Mouse (Mus musculus): Measurements from ENCODE around the gene Isyna1. TPM values are rescaled to one million over a fixed set of nuclear protein-coding genes. Genes with fewer than 3 reads are reported as not detected.
A peak's percentile ranks its signal among the peaks of the same experiment; 100 is the strongest.

Isyna1 gene
- polyA plus RNA-seq, 1 experiment from 2014 or later: 106 TPM

DNA sequence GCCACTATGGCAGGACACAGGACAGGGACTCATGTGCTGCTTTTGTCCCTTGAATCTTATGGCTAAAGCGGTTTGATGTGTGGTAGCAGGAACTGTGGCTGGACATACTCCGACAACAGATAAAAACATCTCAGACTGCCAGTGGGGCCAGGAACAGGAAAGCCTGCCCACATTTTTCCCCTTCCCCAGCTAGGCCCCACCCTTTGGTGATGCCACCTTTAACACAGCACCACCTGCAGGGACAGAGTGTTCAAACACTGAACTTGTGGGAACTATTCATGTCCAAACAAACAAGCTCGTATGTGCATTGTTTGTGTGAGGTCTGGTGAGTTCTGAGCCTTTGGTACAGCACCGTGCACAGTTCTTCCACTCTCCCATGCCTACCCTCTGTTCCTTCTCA lies 35.8 kb upstream of the Isyna1 start:
- peaks cover 12% of the 10 kb centered on the region for H3K4me1 ChIP-seq (replicated peaks; ENCODE audit: control insufficient read depth, insufficient read depth, low read length)
- no peak for ATAC-seq (replicated peaks; ENCODE audit: low FRiP score, low TSS enrichment, low read depth)
- DNase-seq (ENCODE audit: low spot score): no peak
- no peak overlapping the region for H3K4me2 ChIP-seq (ENCODE audit: low read length)
- no peaks in the 10 kb centered on the region for H3K9me3 ChIP-seq (ENCODE audit: control insufficient read depth, low read length)
- no peaks in the 10 kb centered on the region for H3K36me3 ChIP-seq (ENCODE audit: control insufficient read depth, insufficient read depth, low read length)
- no peak overlapping the region for H3K9ac ChIP-seq (ENCODE audit: low read length)
- H3K27me3 ChIP-seq (replicated peaks; ENCODE audit: control insufficient read depth, insufficient read depth, low read length): no peaks in the 10 kb centered on the region
- WGBS: 68% methylated on average over 4 of the region's 4 CpGs
- H3K27ac ChIP-seq (ENCODE audit: low read depth): no peak overlapping the region
- H3K4me3 ChIP-seq (ENCODE audit: low read depth, low read length): no peak overlapping the region

DNA sequence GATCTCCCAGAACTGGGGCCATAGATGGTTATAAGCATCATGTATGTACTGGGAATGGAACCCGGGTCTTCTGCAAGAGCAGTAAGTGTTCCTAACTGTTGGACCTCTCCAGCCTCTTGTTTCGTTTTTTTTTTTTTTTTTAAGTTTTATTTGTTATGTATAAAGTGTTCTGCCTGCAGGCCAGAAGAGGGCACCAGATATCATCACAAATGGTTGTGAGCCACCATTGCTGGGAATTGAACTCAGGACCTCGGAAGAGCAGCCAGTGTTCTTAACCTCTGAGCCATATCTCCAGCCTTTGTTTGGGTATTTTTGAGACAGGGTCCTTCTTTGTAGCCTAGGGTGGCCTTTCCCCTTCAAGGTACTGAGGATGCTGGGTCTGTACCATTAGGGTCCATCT lies 35.2 kb upstream of the Isyna1 start:
- Histone ChIP-seq H3K4me2 (ENCODE audit: low read length) (no peak overlapping the region), H3K27me3 (replicated peaks; ENCODE audit: control insufficient read depth, insufficient read depth, low read length) (no peaks in the 10 kb centered on the region), H3K9me3 (ENCODE audit: control insufficient read depth, low read length) (no peaks in the 10 kb centered on the region), H3K9ac (ENCODE audit: low read length) (no peak overlapping the region), H3K36me3 (ENCODE audit: control insufficient read depth, insufficient read depth, low read length) (no peaks in the 10 kb centered on the region), H3K4me1 (replicated peaks; ENCODE audit: control insufficient read depth, insufficient read depth, low read length) (peaks cover 7% of the 10 kb centered on the region), H3K4me3 (ENCODE audit: low read depth, low read length) (no peak overlapping the region), H3K27ac (ENCODE audit: low read depth) (no peak overlapping the region)
- DNase-seq (ENCODE audit: low spot score) (no peak), ATAC-seq (replicated peaks; ENCODE audit: low FRiP score, low TSS enrichment, low read depth) (no peak)
- 76% methylated on average over 3 of the region's 3 CpGs for WGBS

DNA sequence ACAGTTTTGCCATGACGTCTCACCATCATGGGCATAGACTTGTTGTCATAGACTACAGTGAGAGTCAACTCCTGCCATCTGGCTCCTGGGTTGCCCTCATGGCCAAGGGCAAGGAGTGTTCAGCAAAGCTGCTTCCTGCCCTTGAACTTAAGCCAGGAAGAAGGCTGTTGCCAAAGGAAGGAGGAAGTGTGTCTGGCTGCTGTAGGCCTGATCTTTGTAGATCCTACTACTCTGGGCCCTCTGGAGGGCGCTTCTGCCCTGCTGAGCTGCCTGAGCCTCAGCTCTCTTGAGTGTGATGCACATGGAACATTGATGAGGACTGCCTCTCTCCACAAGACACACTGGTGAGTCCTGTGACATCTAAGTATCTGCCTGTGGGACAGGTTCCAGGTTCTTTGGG lies 34.1 kb upstream of the Isyna1 start:
- 83% methylated on average over 2 of the region's 2 CpGs for WGBS
- no peak overlapping the region for H3K4me2 ChIP-seq (ENCODE audit: low read length)
- peaks cover 6% of the 10 kb centered on the region; the same call in 1 of the 2 replicates for H3K4me1 ChIP-seq (replicated peaks; ENCODE audit: control insufficient read depth, insufficient read depth, low read length)
- H3K9ac ChIP-seq (ENCODE audit: low read length): no peak overlapping the region
- 0 out of 2 replicates have a peak, but pooled peaks have one; percentile 3 for ATAC-seq (replicated peaks; ENCODE audit: low FRiP score, low TSS enrichment, low read depth)
- no peaks in the 10 kb centered on the region for H3K27me3 ChIP-seq (replicated peaks; ENCODE audit: control insufficient read depth, insufficient read depth, low read length)
- H3K36me3 ChIP-seq (ENCODE audit: control insufficient read depth, insufficient read depth, low read length): no peaks in the 10 kb centered on the region
- H3K9me3 ChIP-seq (ENCODE audit: control insufficient read depth, low read length): no peaks in the 10 kb centered on the region
- DNase-seq (ENCODE audit: low spot score): no peak
- no peak overlapping the region for H3K27ac ChIP-seq (ENCODE audit: low read depth)
- no peak overlapping the region for H3K4me3 ChIP-seq (ENCODE audit: low read depth, low read length)

DNA sequence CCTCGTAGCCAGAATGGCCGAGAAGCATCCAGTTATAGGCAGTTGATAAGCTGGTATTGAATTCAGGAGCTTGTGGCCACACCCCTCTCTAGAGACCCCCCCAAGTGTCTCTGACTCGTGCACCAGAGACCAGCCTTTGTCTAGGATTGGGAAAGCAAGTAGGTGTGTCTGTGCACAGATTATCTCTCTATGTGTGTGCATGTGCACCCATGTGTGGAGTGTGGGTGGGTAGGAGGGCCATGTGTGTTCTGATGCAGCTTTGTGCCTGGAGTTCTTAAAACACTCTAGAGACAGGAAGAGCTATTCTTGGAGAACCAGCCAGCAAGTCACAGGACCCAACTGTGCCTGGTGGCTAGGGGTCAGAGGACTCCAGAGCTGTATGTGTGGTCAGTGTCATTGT lies 33.6 kb upstream of the Isyna1 start:
- no peak for ATAC-seq (replicated peaks; ENCODE audit: low FRiP score, low TSS enrichment, low read depth)
- WGBS: 68% methylated on average over 3 of the region's 3 CpGs
- H3K27me3 ChIP-seq (replicated peaks; ENCODE audit: control insufficient read depth, insufficient read depth, low read length): no peaks in the 10 kb centered on the region
- H3K4me1 ChIP-seq (replicated peaks; ENCODE audit: control insufficient read depth, insufficient read depth, low read length): peaks cover 6% of the 10 kb centered on the region; the same call in 1 of the 2 replicates
- H3K9ac ChIP-seq (ENCODE audit: low read length): no peak overlapping the region
- no peak overlapping the region for H3K4me3 ChIP-seq (ENCODE audit: low read depth, low read length)
- no peak overlapping the region for H3K4me2 ChIP-seq (ENCODE audit: low read length)
- H3K27ac ChIP-seq (ENCODE audit: low read depth): no peak overlapping the region
- no peaks in the 10 kb centered on the region for H3K36me3 ChIP-seq (ENCODE audit: control insufficient read depth, insufficient read depth, low read length)
- H3K9me3 ChIP-seq (ENCODE audit: control insufficient read depth, low read length): no peaks in the 10 kb centered on the region
- DNase-seq (ENCODE audit: low spot score): no peak

DNA sequence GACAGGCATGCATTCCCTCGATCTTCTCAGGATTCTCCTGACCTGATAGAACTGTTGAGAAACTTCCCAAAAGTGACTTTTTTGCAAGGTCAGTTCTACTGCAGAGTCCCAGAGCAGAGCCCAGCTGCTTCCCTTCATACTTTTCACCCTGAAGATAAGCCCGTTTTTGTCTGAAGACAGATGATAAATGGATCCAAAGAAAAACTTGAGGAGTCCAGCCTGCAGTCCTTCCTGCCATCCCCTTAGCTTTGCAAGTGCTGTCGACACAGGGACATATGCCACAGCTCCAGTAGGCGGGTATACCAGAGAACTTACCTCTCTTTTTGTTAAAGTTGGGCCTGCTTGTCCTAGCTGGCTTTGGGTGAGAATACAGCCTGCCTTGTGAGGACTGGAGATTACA lies 32.8 kb upstream of the Isyna1 start:
- DNase-seq (ENCODE audit: low spot score): no peak
- no peak overlapping the region for H3K27ac ChIP-seq (ENCODE audit: low read depth)
- ATAC-seq (replicated peaks; ENCODE audit: low FRiP score, low TSS enrichment, low read depth): no peak
- H3K36me3 ChIP-seq (ENCODE audit: control insufficient read depth, insufficient read depth, low read length): no peaks in the 10 kb centered on the region
- no peak overlapping the region for H3K4me2 ChIP-seq (ENCODE audit: low read length)
- H3K27me3 ChIP-seq (replicated peaks; ENCODE audit: control insufficient read depth, insufficient read depth, low read length): no peaks in the 10 kb centered on the region
- no peak overlapping the region for H3K4me3 ChIP-seq (ENCODE audit: low read depth, low read length)
- H3K9ac ChIP-seq (ENCODE audit: low read length): 0 out of 2 replicates have a peak overlapping the region, but pooled peaks have one; percentile 6
- no peaks in the 10 kb centered on the region for H3K9me3 ChIP-seq (ENCODE audit: control insufficient read depth, low read length)
- WGBS: 47% methylated on average over 4 of the region's 4 CpGs
- H3K4me1 ChIP-seq (replicated peaks; ENCODE audit: control insufficient read depth, insufficient read depth, low read length): peaks cover 6% of the 10 kb centered on the region; the same call in 1 of the 2 replicates

DNA sequence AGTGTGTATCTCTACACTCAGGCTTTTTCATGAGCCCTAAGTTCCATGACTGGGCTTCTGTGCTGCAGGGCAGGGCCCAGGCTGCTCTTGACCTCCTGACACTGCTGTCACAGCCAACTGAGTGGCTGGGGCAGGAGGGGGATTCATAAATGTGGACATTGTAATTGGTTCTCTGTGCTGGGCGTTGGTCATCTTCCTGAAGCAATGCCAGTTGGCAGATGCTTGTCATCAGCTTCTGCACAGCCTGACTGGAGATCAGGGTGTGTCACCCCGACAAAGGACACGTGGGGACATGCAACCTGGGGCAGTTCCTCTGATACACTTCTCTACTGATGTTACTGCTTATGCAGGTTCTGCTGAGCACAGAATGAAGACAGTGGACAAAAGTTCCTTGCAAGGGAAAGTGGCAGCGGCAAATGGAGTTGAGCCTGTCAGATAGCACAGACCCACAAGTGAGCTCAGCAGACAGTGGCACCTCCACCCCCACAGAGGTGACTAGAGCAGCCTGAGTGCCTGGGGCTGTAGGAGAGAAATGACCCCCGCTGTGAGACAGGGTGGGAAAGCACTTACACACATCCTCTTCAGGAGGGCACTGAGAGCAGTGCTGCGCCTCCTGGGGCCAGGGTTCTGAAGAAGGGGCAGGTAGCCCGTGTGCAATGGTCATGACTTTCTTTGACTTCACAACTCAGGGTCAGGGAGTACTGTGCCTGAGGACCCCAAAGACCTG lies 32.2 kb upstream of the Isyna1 start:
- Histone ChIP-seq H3K27ac (ENCODE audit: low read depth) (no peak overlapping the region), H3K4me2 (ENCODE audit: low read length) (no peak overlapping the region), H3K36me3 (ENCODE audit: control insufficient read depth, insufficient read depth, low read length) (no peaks in the 10 kb centered on the region), H3K4me3 (ENCODE audit: low read depth, low read length) (no peak overlapping the region), H3K9ac (ENCODE audit: low read length) (no peak overlapping the region), H3K9me3 (ENCODE audit: control insufficient read depth, low read length) (no peaks in the 10 kb centered on the region), H3K27me3 (replicated peaks; ENCODE audit: control insufficient read depth, insufficient read depth, low read length) (no peaks in the 10 kb centered on the region), H3K4me1 (replicated peaks; ENCODE audit: control insufficient read depth, insufficient read depth, low read length) (peaks cover 6% of the 10 kb centered on the region; the same call in 1 of the 2 replicates)
- DNase-seq (ENCODE audit: low spot score) (no peak), ATAC-seq (replicated peaks; ENCODE audit: low FRiP score, low TSS enrichment, low read depth) (no peak)
- WGBS: 69% methylated on average over 7 of the region's 7 CpGs

DNA sequence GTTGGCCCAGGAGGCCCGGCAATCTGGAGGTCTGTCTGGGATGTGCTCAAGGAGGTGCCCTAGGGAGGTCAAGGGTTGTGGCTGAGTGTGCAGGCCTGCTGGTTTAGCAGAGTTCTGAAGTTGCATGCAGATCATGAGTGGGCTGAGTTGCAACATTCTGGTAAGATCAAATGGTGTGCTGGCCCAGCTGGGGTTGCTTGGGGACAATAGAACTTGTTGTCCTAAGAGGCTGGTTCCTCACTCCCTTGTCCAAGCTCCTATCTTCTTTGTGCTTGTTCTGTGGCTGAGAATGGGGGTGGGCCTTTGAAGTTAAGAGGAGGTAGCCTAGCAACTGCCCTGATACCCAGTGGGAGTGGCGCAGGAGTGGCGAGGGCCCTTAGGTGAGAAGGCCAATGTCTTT lies 31.4 kb upstream of the Isyna1 start:
- ATAC-seq (replicated peaks; ENCODE audit: low FRiP score, low TSS enrichment, low read depth) (no peak), DNase-seq (ENCODE audit: low spot score) (no peak)
- H3K9me3 ChIP-seq (ENCODE audit: control insufficient read depth, low read length): no peaks in the 10 kb centered on the region
- H3K27ac ChIP-seq (ENCODE audit: low read depth): no peak overlapping the region
- H3K4me3 ChIP-seq (ENCODE audit: low read depth, low read length): no peak overlapping the region
- no peaks in the 10 kb centered on the region for H3K27me3 ChIP-seq (replicated peaks; ENCODE audit: control insufficient read depth, insufficient read depth, low read length)
- WGBS: 70% methylated on average over 3 of the region's 3 CpGs
- no peak overlapping the region for H3K4me2 ChIP-seq (ENCODE audit: low read length)
- H3K4me1 ChIP-seq (replicated peaks; ENCODE audit: control insufficient read depth, insufficient read depth, low read length): peaks cover 6% of the 10 kb centered on the region; the same call in 1 of the 2 replicates
- H3K9ac ChIP-seq (ENCODE audit: low read length): no peak overlapping the region
- no peaks in the 10 kb centered on the region for H3K36me3 ChIP-seq (ENCODE audit: control insufficient read depth, insufficient read depth, low read length)

DNA sequence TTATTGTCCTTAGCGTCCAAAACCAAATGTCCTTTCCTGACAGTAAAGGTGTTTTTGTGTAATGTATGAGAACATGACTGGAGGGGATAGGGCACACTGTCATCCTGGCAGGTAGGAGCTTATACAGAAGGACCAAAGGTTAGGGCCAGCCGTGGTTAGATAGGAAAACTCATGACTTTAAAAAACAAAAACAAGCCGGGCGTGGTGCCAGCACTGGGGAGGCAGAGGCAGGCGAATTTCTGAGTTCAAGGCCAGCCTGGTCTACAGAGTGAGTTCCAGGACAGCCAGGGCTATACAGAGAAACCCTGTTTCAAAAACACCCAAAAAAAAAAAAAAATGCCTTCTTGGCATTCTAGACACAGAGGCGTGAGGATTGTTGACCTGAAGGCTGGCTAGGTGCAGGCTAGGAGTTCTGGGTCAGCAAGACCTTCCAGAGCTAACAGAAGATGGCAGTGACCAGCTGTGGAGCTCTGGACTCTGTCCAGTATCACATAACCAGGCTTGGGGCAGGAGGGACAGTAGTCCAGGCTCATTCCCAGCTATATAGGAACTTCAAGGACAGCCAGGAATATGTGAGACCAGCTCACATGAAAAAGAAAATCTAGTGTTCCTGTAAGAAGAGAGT lies 30.3 kb upstream of the Isyna1 start:
- H3K4me2 ChIP-seq (ENCODE audit: low read length): no peak overlapping the region
- no peak for ATAC-seq (replicated peaks; ENCODE audit: low FRiP score, low TSS enrichment, low read depth)
- H3K36me3 ChIP-seq (ENCODE audit: control insufficient read depth, insufficient read depth, low read length): no peaks in the 10 kb centered on the region
- no peak overlapping the region for H3K4me3 ChIP-seq (ENCODE audit: low read depth, low read length)
- 85% methylated on average over 6 of the region's 6 CpGs for WGBS
- H3K27ac ChIP-seq (ENCODE audit: low read depth): no peak overlapping the region
- H3K27me3 ChIP-seq (replicated peaks; ENCODE audit: control insufficient read depth, insufficient read depth, low read length): no peaks in the 10 kb centered on the region
- H3K9ac ChIP-seq (ENCODE audit: low read length): no peak overlapping the region
- H3K4me1 ChIP-seq (replicated peaks; ENCODE audit: control insufficient read depth, insufficient read depth, low read length): peaks cover 6% of the 10 kb centered on the region; the same call in 1 of the 2 replicates
- H3K9me3 ChIP-seq (ENCODE audit: control insufficient read depth, low read length): no peaks in the 10 kb centered on the region
- DNase-seq (ENCODE audit: low spot score): no peak
